Mouse (Mus musculus) adipocyte (in vitro differentiated cells): ENCODE data around the gene Vmn1r1.
"Not testable (repeated sequence)": the region's sequence is repeated elsewhere in the genome, so short reads cannot be mapped to it uniquely, and the experiment has no call there.

Experiments
- DNase-seq: peaks from one replicate; pipeline ENCODE4 v3.0.0-alpha.2; 2016; ENCODE audit warnings: low spot score

Gene Vmn1r1

GRCm38 (mm10) chr1:182164386-182164785, at the start of gene Vmn1r1:
Gene Vmn1r1, minus strand, starts transcription at chr1:182164486.
- DNase-seq: no peak

- DNase-seq: no peak
These were observed 46.0 kb upstream of the Vmn1r1 start for GRCm38 (mm10) chr1:182210322-182210721.

GRCm38 (mm10) chr1:182192581-182192980, 28.3 kb upstream of the Vmn1r1 start:
- DNase-seq: no peak

- DNase-seq: no peak
These were observed 27.7 kb upstream of the Vmn1r1 start for GRCm38 (mm10) chr1:182191816-182192545.

GRCm38 (mm10) chr1:182191181-182191580, 26.9 kb upstream of the Vmn1r1 start:
- no peak for DNase-seq

GRCm38 (mm10) chr1:182189669-182190440, 25.6 kb upstream of the Vmn1r1 start:
- DNase-seq: no peak

- DNase-seq: not testable (repeated sequence)
These were observed 18.2 kb upstream of the Vmn1r1 start for GRCm38 (mm10) chr1:182182449-182182848.

GRCm38 (mm10) chr1:182181456-182182305, 17.4 kb upstream of the Vmn1r1 start:
- no peak for DNase-seq

GRCm38 (mm10) chr1:182176985-182177384, 12.7 kb upstream of the Vmn1r1 start:
- not testable (repeated sequence) for DNase-seq

GRCm38 (mm10) chr1:182170206-182170605, 5.9 kb upstream of the Vmn1r1 start:
- not testable (repeated sequence) for DNase-seq

- no peak for DNase-seq
These were observed 1.3 kb downstream of the Vmn1r1 start for GRCm38 (mm10) chr1:182162951-182163350.

GRCm38 (mm10) chr1:182159575-182159974, 4.7 kb downstream of the Vmn1r1 start:
- DNase-seq: no peak

GRCm38 (mm10) chr1:182157734-182158133, 6.6 kb downstream of the Vmn1r1 start:
- no peak for DNase-seq

- DNase-seq: peak; percentile 43
These were observed 14.3 kb downstream of the Vmn1r1 start for GRCm38 (mm10) chr1:182149966-182150365.

GRCm38 (mm10) chr1:182148864-182149514, 15.3 kb downstream of the Vmn1r1 start:
- no peak for DNase-seq

GRCm38 (mm10) chr1:182145546-182145945, 18.7 kb downstream of the Vmn1r1 start:
- no peak for DNase-seq

- peak; percentile 33 for DNase-seq
These were observed 21.0 kb downstream of the Vmn1r1 start for GRCm38 (mm10) chr1:182143288-182143687.

- DNase-seq: no peak
These were observed 21.6 kb downstream of the Vmn1r1 start for GRCm38 (mm10) chr1:182142725-182143124.

GRCm38 (mm10) chr1:182140370-182140769, 23.9 kb downstream of the Vmn1r1 start:
- DNase-seq: peak; percentile 74

GRCm38 (mm10) chr1:182139937-182140336, 24.3 kb downstream of the Vmn1r1 start:
- DNase-seq: no peak

- no peak for DNase-seq
These were observed 26.1 kb downstream of the Vmn1r1 start for GRCm38 (mm10) chr1:182138172-182138571.
